1 mouse cellular context compared by ENCODE assay signal in the genomic region with DNA sequence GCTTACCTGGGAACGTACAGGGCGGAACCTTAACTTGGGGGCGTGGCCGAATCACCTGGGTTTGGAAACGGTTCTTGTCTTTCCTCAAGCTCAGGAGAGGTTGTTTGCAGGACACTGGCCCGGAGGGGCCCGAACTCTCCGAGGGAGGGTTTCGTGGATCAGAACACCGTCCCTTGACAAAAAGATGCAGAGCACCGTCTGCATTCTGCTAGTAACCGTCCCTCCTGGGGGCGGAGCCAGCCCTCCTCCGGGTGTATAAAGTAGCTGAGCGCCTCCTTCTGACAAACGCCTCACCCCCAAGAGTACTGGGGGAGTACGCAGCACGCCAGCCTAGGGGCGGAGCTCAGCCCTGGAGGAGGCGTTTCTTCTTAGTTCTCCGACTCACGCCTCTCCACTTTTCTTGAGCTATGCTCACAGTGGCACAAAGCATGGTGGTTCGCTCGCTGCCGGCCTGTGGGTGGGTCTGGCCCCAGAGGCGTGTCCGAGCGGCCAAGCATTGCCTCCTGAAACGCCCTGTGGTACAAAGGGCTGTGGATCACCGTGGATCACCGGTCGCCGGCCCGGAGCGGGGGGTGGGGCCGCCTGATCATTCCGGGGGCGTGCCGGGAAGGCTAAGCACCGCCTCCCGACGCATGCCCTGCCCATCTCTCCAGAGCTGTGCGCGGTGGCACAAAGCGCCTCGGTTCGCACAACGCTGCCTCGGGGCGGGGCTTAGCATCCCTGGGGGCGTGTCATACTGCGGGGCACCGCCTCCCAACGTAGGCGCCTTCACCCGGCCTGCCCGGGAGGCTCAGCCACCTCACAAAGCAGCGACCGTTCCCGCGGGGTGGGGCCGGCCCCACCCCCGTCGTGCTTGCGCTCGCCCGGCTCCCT.
A peak's percentile ranks its signal among the peaks of the same experiment; 100 is the strongest.
TF ChIP-seq lines count a peak whose summit lies in the region.

No protein-coding gene starts in this region.

TF ChIP-seq in CH12.LX, 34 proteins besides CTCF, POLR2A, EP300 and RAD21:
- no peak for TF ChIP-seq JUND (conservative IDR thresholded peaks at IDR 0.05; ENCODE audit: low read depth, low read length)
- no peak for TF ChIP-seq ELF1 (IDR thresholded peaks at IDR 0.05; ENCODE audit: low read depth, low read length)
- no peak for TF ChIP-seq PAX5 (IDR thresholded peaks at IDR 0.05; ENCODE audit: low read length)
- TF ChIP-seq POLR2AphosphoS2 (IDR thresholded peaks at IDR 0.05; ENCODE audit: low read depth, low read length): no peak
- TF ChIP-seq MAX (IDR thresholded peaks at IDR 0.05; ENCODE audit: low read length): no peak; the same call in 1 of the 2 replicates
- TF ChIP-seq ZC3H11A (IDR thresholded peaks at IDR 0.05; ENCODE audit: low read depth, low read length): no peak
- TF ChIP-seq MYC (IDR thresholded peaks at IDR 0.05; ENCODE audit: low read depth, low read length): no peak
- no peak for TF ChIP-seq GABPA (IDR thresholded peaks at IDR 0.05; ENCODE audit: insufficient replicate concordance, low read depth, low read length)
- TF ChIP-seq IRF4 (IDR thresholded peaks at IDR 0.05; ENCODE audit: low read depth, low read length): no peak
- peak; percentile 63 for TF ChIP-seq MXI1 (IDR thresholded peaks at IDR 0.05; ENCODE audit: low read depth, low read length)
- no peak for TF ChIP-seq BHLHE40 (IDR thresholded peaks at IDR 0.05; ENCODE audit: low read depth, low read length)
- TF ChIP-seq UBTF (IDR thresholded peaks at IDR 0.05; ENCODE audit: low read depth, low read length): peak; percentile 53; the same call in 1 of the 2 replicates
- peak; percentile 41; the same call in 1 of the 2 replicates for TF ChIP-seq TCF12 (IDR thresholded peaks at IDR 0.05; ENCODE audit: low read depth, low read length)
- TF ChIP-seq JUN (IDR thresholded peaks at IDR 0.05; ENCODE audit: insufficient read depth, low read depth, low read length): no peak
- TF ChIP-seq CHD2 (IDR thresholded peaks at IDR 0.05; ENCODE audit: low read length): 0 out of 2 replicates have a peak, but pooled peaks have one; percentile 37
- TF ChIP-seq MAFK (IDR thresholded peaks at IDR 0.05; ENCODE audit: insufficient replicate concordance, low read length): no peak
- no peak for TF ChIP-seq ZNF384 (IDR thresholded peaks at IDR 0.05; ENCODE audit: low read depth, low read length)
- TF ChIP-seq CHD1 (IDR thresholded peaks at IDR 0.05; ENCODE audit: low read depth, low read length): no peak
- peak; percentile 84 for TF ChIP-seq NRF1 (IDR thresholded peaks at IDR 0.05; ENCODE audit: low read depth, low read length)
- no peak for TF ChIP-seq ZKSCAN1 (IDR thresholded peaks at IDR 0.05; ENCODE audit: borderline replicate concordance, low read depth, low read length)
- no peak for TF ChIP-seq USF1 (IDR thresholded peaks at IDR 0.05; ENCODE audit: low read depth, low read length)
- peak; percentile 84 for TF ChIP-seq TBP (conservative IDR thresholded peaks at IDR 0.05; ENCODE audit: low read depth, low read length)
- no peak for TF ChIP-seq SMC3 (IDR thresholded peaks at IDR 0.05; ENCODE audit: low read depth, low read length)
- TF ChIP-seq MEF2A (IDR thresholded peaks at IDR 0.05; ENCODE audit: borderline replicate concordance, low read depth, low read length): peak; percentile 32; the same call in 1 of the 2 replicates
- TF ChIP-seq MAZ (IDR thresholded peaks at IDR 0.05; ENCODE audit: low read depth, low read length): peak; percentile 82; the same call in 1 of the 2 replicates
- TF ChIP-seq NELFE (IDR thresholded peaks at IDR 0.05; ENCODE audit: low read depth, low read length): 0 out of 2 replicates have a peak, but pooled peaks have one; percentile 16
- TF ChIP-seq E2F4 (IDR thresholded peaks at IDR 0.05; ENCODE audit: insufficient replicate concordance, low read depth, low read length): no peak
- TF ChIP-seq ZMIZ1 (IDR thresholded peaks at IDR 0.05; ENCODE audit: low read depth, low read length): no peak
- no peak for TF ChIP-seq ETS1 (conservative IDR thresholded peaks at IDR 0.05; ENCODE audit: low read depth, low read length)
- peak; percentile 67 for TF ChIP-seq SIN3A (IDR thresholded peaks at IDR 0.05; ENCODE audit: low read length)
- no peak for TF ChIP-seq RCOR1 (conservative IDR thresholded peaks at IDR 0.05; ENCODE audit: low read depth, low read length)
- TF ChIP-seq KAT2A (IDR thresholded peaks at IDR 0.05; ENCODE audit: insufficient replicate concordance, low read length): no peak
- no peak for TF ChIP-seq USF2 (conservative IDR thresholded peaks at IDR 0.05; ENCODE audit: low read depth, low read length)
- TF ChIP-seq HCFC1 (IDR thresholded peaks at IDR 0.05; ENCODE audit: low read depth, low read length): peak; percentile 55
